Mouse (Mus musculus): ENCODE measurements around the gene Pspn.
A peak's percentile ranks its signal among the peaks of the same experiment; 100 is the strongest.

Pspn gene

DNA sequence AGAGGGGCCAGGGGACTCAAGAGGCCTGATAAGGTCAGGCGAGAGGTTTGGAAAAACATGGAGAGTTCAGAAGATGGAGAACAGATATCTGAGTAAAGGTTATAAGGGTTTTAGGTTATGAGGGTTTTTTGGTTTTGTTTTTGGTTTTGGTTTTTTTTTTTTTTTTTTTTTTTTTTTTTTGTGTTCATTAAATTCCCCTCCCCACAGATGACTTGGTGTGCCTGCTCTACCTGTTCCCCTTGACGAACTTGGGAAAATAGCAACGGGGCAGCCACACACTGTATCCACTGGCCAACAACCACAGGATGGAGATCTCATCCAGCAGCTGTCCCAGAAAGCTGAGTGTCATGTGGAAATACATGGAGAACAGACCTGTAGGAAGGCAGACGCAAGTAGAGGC is 41.2 kb downstream of the Pspn start:
- DNase-seq, result no peak

DNA sequence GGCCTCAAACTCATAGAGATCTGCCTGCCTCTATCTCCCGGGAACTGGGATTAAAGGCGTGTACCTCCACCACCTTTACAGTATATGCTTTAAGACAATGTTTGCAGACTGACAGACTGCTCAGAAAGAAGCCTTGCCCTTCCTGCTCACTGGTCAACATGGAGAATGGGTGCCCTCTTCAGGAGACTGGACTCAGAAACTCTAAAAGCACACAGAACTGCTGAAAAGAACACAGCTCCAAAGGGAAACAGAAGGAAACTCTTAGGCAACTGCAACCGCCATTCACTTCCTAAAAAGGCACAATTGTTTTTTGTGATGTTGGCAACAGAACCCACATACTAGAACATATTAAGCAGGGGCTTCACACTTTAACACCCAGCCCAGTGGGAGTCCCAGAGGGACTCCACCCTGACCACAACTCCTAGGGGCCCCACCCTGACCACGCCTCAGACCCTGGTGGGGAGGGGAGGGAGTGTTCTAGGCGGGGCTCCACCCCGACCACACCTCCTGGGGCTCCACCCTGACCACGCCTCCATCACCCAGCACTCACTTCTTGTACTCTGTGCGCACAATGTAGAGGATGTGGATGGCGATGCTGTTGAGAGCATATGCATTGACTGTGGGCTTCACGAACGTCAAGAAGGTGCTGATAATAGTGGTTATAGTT is 41.9 kb downstream of the Pspn start:
- DNase-seq, result no peak

DNA sequence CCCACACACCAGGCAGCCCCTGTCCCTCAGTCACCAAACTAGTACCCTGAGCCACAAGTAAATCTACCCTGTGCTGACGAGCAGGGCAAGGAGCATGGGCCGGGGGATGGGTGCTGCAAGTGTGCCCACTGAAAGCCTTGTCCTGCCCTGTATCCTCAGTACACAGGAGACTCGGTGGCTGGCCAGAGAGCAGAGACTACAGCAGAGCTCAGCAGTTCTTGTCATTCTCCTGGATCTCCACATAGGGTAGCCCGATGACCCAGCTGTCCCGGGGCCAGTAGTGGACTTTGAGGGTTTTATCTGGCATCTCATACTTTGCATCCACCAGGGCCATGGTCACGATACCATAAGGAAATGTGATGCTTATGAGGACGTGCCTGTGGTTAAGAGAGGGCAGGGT is 44.9 kb downstream of the Pspn start:
- no peak for DNase-seq

DNA sequence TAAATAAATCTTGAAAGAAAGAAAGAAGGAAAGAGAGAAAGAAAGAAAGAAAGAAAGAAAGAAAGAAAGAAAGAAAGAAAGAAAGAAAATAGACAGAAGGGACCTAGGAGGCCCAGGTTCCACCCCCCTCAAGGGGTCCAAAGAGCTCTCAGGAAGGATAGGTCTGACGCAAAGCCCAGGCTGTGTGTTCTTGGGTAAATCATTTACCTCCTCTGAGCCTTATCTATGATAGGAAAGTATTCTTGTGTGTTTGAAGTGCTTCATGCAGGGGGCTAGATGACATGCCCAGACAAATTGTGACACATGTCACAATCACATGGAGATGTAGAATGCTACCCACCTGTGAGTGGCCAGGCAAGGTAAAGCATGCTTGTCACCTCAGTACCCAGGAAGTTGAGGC is 47.2 kb downstream of the Pspn start:
- no peak for DNase-seq

DNA sequence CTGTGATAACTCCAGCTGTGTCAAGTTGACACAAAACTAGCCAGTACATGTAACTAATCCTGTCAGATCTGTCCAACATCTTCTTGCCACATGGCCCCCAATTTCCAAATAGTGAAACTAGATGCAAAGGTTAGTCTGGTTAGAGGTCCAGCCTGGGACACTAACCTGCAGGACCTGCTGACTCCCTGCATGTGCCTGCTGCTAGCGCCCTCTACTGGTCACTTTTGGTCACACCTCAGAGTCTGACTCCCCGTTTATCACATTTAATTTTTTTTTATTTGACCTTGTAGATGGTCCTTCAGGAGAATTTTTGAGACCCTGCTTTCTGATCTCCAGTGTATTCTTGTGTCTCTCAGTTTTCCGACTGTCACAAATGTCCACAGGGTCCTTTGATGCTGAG is 48.9 kb downstream of the Pspn start:
- DNase-seq, result peak; percentile 60 to 69
